Mouse (Mus musculus) lung, postnatal 14 days (tissue): ENCODE measurements around the gene Cerk.
A peak's percentile ranks its signal among the peaks of the same experiment; 100 is the strongest.

Experiments
- DNase-seq: peaks from one replicate; pipeline ENCODE4 v3.0.0; 2021

The Cerk gene

DNA sequence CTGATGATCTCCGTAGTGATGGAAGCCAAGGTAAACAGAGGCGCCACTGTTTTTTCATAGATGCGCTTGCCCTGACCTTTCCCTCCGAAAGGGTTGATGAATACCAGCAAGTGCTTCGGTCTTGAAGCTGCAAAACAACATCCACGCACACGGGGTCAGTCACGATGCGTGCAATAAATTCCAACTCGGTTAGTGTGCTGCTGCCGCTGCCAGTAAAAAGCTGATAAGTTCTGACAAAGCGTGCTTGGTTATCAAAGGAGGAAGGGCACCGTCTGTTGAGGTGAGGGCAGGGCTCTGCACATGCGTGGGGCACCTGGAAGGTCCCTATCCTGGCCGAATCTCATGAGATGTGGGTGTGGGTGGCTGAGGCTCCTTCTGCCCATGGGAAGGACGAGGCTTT is 26.8 kb downstream of the Cerk start:
- no peak for DNase-seq

DNA sequence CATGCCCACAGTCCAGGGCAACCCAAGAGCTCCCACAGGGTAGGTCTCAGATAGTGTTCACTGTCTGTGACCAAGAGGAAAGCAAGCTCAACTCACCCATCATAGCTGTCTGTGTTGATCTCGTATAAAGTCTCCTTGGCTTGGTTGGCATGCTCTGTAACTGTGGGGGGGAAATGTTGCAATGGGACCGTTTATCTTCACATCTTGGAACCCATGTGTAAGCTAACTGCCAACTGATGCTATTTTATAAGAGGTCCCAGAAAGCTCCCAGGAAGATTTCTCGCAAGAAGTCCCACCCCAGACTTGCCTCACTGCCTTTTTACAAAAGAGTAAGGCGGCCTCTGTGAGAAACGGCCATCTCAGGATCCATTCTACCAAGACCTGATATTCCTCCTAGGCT is 29.4 kb downstream of the Cerk start:
- no peak for DNase-seq

DNA sequence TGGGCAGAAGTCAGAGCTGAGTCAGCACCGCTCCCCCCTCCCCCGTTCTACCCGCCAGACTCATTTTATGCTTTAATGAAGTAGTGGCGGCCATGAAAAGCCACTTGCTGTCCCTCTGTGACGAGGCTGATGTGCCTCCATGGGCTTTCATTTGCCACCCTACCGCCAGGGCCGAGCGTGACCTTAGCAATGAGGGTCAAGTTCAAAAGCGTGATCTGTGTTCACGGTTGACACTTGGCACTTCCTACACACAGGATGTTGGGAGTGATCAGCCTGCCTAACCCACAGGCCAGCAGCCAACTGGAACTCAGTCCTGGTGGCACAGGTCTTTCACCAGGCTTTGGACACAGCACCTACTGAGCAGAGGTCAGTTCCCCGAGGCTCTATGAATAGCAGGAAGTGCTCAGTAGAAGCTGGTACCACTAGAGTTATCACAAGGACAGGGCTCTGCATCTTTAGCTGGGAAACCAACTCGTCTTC is 32.4 kb downstream of the Cerk start:
- no peak for DNase-seq

DNA sequence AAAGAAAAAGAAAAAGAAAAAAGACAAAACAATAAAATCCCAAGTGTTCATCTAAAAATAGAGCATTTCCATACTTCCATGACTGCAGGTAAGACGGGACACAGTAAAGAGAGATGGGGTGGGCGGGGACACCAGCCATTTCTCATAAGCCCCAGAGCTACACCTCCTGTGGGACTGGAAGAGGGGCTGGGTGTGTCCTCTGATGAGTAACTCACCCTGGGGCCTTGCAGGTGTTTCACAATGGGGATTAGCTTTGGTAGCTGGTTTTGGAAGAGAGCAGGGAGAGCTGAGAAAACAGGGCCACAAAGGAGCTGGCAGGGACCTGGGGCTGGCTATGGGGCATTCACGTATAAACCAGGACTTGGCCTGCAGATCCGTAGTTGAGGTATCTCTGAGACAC is 35.3 kb downstream of the Cerk start:
- no peak for DNase-seq

DNA sequence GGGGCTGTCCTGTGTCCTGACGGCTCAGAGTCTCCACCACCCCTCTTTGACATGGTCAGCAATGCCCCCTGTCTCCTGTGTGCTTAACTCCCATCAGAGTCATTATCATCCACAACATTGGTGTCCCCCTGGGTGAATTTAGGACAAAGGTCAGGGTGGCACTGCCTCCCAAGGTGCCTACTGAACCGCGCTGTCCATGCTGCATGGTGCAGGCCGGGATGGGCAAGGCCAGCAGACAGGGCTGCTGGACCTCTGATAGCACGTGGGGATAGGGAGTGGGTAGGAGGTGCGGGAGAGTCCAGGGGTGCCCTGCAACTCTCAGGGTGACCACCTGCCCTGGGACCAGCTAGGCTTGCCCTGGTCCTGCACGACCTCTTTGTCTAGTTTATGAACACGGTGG is 39.0 kb downstream of the Cerk start:
- DNase-seq, result no peak

DNA sequence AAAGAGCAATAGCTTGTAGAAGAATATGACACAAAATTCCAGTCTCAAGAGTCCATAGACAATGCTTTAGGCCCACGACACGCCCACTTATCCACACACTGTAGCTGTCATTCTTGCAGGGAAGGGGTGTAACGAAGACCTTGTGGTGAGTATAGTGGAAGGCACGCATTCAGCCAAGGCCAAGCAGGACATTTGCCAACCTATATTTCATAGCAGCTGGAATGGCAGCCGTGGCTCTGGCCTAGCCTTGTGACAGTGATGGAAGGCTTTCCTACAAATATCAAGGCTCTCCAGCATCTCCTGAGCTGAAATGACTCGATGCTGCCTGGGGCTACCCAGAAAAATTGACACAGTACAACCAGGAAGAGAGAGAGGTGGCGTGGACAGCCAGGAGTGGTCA is 40.9 kb downstream of the Cerk start:
- no peak for DNase-seq

DNA sequence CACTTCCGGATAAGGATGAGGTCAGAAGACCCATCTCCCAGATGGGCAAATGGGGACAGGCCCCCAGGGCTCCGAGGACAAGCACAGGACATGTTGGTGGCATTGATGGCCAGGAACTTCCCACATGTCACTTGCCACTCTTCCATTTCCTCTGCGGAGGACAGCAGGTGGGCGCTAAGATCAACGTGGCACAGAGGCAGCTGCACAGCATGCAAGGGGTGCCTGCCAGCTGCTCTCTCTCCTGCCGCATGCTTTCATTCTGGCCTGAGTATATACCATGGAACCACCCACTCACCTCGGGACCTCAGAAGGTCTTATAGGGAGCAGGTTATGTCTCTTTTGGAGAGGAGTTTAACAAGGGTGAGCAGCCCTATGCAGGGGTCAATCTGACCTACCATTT is 41.4 kb downstream of the Cerk start:
- DNase-seq, result no peak

DNA sequence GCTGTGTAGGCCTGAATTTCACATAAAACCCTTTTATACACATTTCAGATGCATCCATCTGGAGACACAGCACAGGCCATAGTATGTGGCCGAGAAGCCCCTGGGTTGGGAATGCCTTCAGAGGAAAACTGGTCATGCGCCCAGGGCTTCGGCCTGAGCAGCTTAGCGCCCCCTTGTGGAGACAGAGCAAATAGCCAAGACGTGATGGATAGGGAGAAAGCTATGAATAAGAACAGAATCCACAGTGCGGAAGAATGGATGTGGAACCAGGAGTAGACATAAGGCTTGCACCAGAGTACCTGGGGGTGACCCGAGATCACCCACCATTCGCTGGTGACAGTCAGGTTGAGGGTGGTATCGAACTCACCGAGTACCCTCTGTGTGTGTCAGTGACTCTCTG is 45.6 kb downstream of the Cerk start:
- peak; percentile 68 for DNase-seq

DNA sequence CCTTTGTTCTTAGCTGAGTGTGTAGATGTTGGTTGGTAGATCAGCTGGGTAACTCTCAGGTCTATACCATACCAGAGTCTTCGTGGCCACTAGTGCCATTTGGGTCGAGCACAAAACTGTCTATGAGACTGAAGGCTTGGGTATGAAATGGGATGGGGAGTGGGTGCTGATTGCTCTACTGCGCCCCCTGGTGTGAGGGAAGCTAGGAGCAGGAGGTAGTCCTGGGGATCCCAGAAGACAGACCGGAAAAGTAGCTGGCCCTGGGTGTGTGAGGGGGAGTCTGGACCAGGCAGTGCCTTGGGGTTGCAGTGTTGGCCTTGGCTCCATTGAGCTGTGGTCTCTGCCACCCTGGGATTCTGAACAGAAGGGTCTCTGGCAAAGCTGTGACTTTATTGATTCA is 48.3 kb downstream of the Cerk start:
- peak; percentile 71 for DNase-seq

DNA sequence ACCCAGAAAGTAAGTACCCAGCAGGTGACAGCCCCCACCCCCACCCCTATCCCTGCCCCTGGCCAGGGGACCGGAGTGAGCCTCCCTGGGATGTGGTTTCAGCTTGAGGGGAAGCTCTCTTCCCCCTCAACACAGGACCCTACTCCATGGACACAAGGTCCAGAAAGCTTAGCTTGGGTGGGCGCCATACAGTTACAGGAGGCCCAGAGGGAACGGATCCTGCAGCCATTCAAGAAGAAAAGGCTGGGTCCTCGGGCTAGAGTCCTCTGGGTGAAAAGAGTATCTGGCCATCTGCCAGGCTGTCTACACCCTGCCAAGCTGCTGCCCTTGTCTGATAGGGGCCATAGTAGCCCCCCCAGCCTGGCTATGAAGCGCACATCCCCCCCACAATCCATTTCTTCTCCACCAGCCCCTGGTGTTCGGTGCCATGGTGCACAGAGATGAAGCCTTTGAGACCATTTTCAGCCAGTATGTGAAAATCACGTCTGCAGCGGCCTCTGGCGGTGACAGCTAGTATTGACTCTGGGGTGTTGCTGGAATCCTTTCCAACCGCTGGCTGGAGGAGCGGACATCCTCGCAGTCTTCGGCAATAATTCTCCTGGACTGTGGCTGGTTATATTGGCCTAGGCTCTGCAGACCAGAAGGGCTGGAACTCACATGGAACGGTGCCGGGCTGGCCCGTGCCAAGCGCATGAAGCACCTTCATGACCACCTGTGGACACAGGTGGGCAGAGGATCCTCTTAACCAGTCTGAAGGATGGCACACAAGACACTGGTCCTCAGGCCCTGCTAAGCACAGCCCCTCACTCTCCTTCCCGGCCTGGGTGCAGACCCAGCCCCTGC is 50.8 kb downstream of the Cerk start:
- DNase-seq, result peak; percentile 91

DNA sequence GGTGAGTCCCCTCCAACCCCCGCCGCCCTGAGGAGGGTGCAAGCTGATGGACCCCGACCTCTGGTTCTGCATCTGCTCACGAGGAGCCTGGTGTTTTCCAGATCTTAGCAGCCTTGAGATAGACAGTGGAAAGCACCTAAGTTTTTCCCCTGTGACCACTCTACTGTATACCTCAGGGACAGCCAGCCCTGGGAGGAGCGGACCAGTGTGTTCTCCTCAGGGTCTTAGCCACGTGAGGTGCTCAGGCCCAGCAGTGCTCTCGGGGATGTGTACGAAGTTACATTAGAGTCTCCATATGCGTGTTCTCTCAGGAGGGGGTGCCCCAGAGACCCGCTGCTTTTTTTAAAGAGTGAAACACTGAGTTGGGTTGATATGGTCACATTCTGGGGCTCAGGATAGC is 55.3 kb downstream of the Cerk start:
- DNase-seq, result no peak

DNA sequence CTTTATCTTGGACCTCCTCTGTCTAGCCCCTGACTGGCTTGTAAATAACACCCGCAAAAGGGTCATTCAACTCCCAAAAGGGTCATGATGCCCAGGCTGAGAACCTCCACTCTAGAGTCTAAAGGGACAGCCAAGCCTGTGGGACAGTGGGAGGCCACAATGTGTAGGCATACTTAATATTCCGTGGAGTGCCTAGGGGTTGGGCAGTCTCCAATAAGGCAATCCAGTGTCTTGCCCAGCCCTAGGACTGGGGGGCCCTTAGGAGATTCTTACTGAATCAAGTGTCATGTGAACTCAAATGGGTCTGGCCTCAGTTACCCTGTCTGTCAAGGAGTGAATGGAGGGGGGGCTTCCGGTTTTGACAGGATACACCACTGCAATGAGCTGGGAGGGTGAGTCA is 56.9 kb downstream of the Cerk start:
- no peak for DNase-seq

DNA sequence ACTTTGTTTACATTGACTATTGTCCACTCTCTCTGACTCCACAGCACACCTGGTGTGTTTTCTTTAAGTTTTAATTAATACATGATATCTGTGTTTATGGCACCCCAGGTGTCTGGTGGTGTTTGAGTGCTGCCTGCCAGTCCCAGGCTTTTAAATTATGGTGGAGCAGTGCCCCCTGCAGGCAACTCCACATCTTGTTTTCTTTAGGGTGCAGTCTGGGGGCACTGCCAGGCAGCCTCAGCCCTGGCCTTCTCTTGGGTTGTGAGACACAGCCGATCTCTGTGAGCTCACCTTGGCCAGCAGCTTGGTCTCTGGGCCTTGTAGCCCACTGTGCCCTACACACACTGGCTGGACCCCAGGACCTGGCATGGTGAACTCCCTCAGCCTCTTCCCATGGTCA is 61.6 kb downstream of the Cerk start:
- peak; percentile 86 for DNase-seq

DNA sequence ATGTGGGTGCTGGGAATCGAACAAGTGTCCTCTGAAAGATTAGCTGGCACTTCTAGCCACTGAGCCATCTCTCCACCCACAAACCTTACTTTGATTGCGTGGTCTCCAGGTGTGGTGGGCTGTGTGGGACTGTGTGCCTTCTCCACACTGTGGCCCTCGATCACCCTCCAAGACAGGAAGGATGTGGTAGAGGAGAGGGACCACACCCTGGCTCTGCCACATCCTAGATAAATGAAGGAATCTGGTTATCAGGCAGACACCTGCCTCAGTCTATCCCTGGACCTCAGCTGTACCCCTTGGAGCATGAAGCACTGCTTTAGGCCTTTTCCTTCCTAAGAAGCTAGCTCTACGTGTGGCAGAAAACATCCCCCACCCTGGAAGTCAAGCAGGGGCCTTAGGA is 62.5 kb downstream of the Cerk start:
- DNase-seq, result no peak

DNA sequence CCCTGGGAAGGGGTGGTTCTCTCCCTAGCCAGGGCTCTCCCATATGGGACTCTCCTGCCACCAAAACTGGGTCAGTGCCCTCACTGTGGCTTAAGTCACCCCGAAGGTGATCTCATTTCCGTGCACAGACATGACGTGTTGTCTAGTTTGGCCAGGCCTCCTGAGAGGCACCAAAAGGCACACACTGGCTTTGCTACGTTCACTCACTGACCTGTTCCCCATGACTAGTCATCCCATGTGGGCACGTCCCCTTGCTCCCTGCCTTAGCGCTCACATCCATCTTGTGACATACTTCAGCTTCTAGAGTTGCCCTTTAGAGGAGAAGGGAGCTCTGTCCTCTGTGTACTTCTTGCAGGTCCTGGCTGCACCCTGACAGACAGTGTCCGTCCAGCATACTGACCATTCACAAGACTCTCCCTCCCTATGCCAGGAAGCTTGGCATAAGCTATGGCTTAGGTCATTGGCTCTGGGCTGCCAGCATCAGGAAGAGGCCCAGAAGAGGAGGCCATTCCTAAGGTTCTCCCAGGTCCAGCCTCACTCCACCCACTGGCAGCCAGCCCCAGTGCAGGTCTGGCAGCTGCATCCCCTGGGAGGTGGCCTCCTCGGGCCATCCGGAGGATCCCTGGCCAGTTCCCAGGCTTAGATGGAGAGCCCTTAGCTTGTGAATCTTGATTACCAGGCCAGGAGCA is 63.5 kb downstream of the Cerk start:
- no peak for DNase-seq

DNA sequence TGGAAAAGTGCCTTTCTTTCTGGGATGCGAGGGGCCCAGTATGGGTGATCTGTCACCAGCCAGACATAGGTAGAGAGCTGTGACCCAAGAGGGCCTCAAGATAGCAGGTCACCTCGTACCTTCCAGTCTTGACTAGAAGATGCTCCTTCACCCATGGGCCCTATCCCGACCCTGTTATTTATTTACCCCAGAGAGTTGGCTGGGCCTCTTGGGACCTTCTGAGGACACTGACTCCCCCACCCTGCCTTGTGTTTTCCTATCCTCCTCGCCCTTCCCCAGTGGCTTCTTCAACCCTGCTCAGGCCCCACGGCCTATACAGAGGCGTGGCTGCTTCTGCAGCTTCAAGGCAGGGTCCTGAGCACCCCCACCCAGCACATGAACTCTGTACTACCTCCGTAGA is 66.8 kb downstream of the Cerk start:
- no peak for DNase-seq

DNA sequence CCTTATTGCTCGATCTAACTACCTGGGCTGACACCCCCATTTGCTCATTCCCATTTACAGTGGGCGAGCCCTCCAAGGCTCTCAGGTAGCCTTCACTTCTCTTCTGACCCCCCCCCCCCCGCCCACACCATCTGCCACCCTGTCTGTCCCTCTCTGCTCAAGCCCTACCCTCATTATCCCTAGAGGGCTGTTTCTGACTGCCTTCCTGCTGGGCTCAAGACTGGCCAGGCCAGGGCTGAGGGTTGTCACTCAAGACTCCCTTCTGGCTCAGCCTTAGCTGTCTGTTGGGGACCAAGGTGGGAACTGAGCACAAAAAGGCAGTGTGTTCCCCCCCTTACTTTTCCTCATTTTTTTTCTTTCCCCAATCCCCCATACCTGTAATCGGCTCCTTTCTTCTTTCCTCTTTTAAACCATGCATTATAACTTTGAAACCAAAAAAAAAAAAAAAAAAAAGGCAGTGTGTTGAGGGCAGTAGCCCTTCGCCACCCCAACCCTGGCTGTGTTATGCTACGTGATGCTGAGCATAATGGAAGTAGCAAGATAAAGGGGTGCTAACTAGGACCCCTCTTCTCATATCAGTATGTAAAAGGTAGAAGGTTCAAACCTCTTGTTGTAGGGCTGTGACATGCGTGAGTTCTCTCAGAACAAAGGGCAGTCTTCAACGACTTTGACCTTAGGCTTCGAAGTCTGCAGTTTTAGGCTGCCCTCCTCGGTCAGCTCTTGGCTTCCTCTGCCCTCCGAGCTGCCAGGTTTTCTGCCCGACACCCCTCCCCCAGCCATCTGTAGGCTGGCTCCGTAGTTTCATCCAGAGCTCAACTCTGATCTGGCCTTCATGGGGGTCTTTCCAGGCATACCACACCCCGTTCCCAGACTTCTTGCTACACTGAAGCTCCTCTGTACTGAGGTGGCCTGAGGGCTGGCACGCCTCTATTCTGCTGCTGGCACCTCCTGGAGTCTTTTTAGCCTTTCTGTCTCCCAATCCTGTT is 68.5 kb downstream of the Cerk start:
- DNase-seq, result no peak

DNA sequence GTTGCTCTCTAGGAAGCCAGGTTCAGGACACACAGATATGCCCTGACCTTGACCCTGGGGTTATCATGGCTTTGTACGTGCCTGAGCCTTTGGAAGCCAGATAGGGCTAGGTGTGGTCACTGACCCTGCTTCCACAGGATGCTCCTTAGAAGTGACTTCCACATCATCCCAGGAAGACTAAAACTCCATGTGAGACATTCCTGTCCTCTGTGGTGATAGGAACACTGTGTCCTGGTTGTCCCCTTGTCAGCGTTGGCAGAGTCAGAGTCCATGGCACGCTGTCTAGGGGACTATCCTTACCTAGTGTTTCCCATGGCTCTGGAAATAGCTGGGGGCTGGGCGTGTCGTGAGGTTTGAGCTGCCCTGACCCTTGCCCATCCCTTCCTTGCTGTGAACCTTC is 69.5 kb downstream of the Cerk start:
- no peak for DNase-seq

DNA sequence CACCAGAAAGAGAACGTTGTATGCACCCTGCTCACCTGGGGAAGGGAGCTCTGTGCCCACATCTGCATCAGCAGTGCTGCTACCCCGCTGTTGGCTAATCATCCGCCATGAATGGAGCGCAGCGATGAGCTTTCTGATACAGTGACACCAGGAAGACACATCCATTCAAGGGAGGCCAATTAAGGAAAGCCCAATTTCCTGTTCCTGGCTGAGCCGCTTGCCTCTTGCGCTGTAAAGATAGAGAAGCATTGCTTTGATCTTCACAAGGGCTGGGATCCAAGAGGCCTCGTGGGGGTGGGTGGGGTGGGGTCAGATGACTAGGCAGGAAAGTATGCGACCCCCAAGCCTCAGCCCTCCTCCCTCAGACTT is 72.6 kb downstream of the Cerk start:
- no peak for DNase-seq

DNA sequence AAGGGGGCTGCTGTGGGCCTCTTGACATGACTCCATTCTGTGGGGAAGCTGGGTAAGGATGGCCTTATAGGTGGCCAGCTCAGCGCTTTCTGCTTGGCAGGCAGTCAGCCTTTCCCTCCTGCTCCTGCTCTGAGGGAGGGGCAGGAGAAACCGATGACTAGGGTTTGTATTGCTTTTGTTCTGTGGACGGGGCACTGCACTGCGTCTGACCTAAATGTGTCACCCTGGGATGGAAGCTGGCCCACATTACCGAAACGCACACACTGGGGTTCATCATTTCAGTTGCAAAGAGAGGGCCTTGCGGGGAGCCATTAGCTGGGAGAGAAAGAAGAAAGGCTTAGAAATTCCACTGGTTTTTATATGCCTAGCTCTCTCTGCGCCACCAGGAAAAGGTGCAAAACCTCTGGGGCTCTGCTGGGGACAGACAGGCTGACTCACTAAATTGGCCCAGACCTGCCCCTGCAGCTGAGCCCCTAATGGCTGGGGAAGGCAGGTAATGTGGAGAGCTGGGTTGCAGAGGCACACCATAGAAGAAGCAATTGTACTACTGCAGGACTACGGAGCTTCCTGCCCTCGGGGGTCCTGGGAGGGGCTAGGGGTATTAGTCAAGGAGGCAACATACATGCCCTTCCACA is 73.1 kb downstream of the Cerk start:
- no peak for DNase-seq

DNA sequence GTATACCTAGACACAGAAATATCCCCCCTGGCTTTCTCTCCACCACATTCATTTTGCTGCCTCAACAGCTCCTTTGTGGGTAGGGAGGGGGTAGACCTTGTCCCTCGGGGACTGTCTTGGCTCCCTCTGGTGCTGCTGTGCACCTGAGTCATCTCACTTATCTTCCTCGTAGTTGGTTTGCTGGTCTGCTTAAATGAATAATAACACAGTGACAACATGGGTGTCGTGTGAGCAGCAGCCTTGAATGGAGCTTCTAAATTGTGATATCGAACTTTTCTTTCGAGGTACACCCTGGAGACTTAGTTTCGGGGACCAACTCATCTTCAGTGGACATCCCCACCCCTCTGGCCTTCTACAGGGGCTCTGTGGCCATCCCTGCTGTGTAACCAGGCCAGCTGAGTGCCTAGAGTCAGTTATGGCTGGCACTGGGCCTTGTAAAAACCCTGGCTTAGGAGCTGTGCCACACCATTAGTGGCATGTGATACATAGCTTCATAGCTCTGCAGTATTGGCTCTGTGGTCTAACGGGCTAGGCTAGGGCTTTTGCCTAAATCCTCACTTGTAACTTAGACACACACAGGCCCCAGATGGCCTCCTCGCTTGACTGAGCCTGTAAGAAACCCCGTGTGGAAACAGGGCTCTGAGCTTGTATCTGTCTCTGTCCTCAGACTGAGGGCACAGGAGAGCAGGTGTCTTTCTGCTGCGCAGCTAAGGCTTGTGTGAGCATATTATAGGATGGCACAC is 75.4 kb downstream of the Cerk start:
- DNase-seq, result no peak

DNA sequence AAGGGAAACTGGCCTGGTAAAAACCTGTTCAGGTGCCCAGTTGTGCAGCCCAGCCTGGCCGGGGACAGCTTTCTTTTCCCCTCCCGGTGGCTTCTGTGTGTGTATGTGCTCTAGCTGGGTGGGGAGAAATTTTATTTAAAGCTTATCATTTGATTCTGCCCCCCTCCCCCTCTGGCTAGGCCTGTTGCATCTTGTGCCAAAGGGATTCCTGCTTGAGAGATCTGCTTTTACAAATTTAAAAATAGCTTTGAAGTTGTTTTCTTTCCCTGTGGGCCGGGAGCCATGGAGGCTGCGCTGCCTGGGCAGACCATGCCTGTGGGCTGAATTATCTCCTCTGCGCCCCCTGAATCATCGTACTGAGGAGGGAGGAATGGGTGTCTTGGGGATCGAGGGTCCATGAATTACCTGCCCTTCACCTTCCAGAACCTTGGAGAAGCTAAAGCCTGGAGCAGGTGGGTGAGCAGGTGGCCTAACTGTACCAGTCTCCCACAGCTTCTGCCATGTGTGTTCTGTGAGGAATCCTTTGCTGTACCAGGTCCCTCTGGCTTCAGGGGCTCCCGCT is 76.2 kb downstream of the Cerk start:
- no peak for DNase-seq
